Mouse (Mus musculus) lung, embryonic 14.5 days (tissue): ENCODE data around the gene Hspa12a. TPM values are rescaled to one million over a fixed set of nuclear protein-coding genes. Genes with fewer than 3 reads are reported as not detected.

Source experiments
- ATAC-seq: fragments of 200-750 bp; cut with Nextera tagmentation; 2 replicates; pipeline ENCODE4 v1.8.0; 2017; ENCODE audit warnings: mild to moderate bottlenecking, moderate TSS enrichment, moderate library complexity; ENCODE audit not compliant: insufficient read depth
- DNase-seq: peaks from one replicate; pipeline ENCODE4 v3.0.0-alpha.2; 2015
- H3K27ac ChIP-seq: fragments of 300-500 bp; sonication (generic); 2 replicates; pipeline ENCODE4 v1.5.1; 2014; ENCODE audit warnings: low read depth, mild to moderate bottlenecking, moderate library complexity
- H3K27me3 ChIP-seq: fragments of 300-500 bp; sonication (generic); 2 replicates; pipeline ENCODE4 v1.6.1; 2014; ENCODE audit warnings: low read length, control low read depth; ENCODE audit not compliant: insufficient read depth
- H3K36me3 ChIP-seq: fragments of 300-500 bp; sonication (generic); 2 replicates; pipeline ENCODE4 v1.6.1; 2014; ENCODE audit warnings: control low read depth; ENCODE audit not compliant: insufficient read depth
- H3K4me1 ChIP-seq: fragments of 300-500 bp; sonication (generic); 2 replicates; pipeline ENCODE4 v1.6.1; 2014; ENCODE audit warnings: antibody characterized with exemption, control low read depth; ENCODE audit not compliant: insufficient read depth
- H3K4me2 ChIP-seq: fragments of 300-500 bp; sonication (generic); 2 replicates; pipeline ENCODE4 v1.6.1; 2014; ENCODE audit warnings: mild to moderate bottlenecking
- H3K4me3 ChIP-seq: fragments of 300-500 bp; sonication (generic); 2 replicates; pipeline ENCODE4 v1.5.1; 2014; ENCODE audit warnings: low read depth, low read length
- H3K9ac ChIP-seq: fragments of 300-500 bp; sonication (generic); 2 replicates; pipeline ENCODE4 v1.6.1; 2014
- H3K9me3 ChIP-seq: fragments of 300-500 bp; sonication (generic); 2 replicates; pipeline ENCODE4 v1.6.1; 2016; ENCODE audit warnings: low read depth, low read length, control low read depth
- CTCF ChIP-seq: IDR thresholded peaks from 2 replicates; pipeline ENCODE4 v1.5.1; 2016; ENCODE audit warnings: antibody characterized with exemption, low read depth
- WGBS: fragments of 180-500 bp; shearing (Covaris S2); extraction: QIAGEN DNeasy Blood & Tissue Kit; methylation state at CpG from one replicate; pipeline ENCODE4 v1.1.7; 2014; 5-methylcytosine and 5-hydroxymethylcytosine counted together
- polyA plus RNA-seq: library from polyadenylated mRNA; unstranded; fragments of >200 nt; fragmentation: Nextera tagmentation; extraction: Ambion mirVana; gene quantifications from 2 replicates; pipeline ENCODE4 v1.2.1, GENCODE M21; 2014

Gene Hspa12a
- polyA plus RNA-seq, 1 experiment from 2014 or later, result 3.9 TPM

DNA sequence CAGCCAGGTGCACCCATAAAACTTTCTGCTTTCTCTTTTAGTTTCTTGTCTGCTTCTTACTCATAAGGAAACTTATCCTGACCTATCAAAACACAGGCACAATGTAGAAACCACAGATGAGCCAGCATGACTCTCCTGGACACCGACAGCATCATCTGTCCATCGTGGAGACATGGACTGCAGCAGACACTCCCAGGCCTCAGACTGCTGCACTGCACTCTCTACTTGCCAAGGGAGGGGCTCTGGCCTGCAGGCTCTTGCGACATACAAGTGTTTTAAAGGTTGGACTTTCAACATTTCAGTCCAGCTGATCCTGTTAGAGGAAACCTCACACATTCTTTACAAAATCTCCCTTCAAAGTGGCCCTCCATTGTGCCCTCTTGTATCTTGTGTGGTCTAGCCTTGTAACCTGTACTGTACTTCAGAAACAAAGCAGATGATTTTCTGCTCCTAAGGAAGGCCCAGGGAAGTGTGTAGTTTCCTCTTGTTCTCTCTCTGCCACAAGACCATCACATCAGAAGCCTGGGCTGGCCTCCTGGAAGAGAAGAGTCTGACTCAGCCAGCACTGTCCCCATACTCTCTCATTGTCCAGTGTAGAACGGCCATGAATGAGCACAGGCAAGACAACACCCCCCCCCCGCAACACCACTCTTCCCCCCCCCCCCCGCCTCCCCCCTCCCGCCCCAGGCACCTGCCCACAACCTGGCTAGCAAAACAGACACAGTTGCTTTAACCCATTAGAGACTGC, 92.6 kb downstream of the Hspa12a start:
- TF ChIP-seq CTCF, result no peak
- no peaks in the 10 kb centered on the region for H3K36me3 ChIP-seq
- no peak overlapping the region for H3K9ac ChIP-seq
- H3K4me2 ChIP-seq, result no peak overlapping the region
- 65% methylated on average over 7 of the region's 7 CpGs for WGBS
- no peaks in the 10 kb centered on the region for H3K27me3 ChIP-seq
- H3K9me3 ChIP-seq, result no peaks in the 10 kb centered on the region
- no peak overlapping the region for H3K27ac ChIP-seq
- H3K4me1 ChIP-seq, result no peaks in the 10 kb centered on the region
- ATAC-seq (no peak), DNase-seq (no peak)
- H3K4me3 ChIP-seq, result no peak overlapping the region

DNA sequence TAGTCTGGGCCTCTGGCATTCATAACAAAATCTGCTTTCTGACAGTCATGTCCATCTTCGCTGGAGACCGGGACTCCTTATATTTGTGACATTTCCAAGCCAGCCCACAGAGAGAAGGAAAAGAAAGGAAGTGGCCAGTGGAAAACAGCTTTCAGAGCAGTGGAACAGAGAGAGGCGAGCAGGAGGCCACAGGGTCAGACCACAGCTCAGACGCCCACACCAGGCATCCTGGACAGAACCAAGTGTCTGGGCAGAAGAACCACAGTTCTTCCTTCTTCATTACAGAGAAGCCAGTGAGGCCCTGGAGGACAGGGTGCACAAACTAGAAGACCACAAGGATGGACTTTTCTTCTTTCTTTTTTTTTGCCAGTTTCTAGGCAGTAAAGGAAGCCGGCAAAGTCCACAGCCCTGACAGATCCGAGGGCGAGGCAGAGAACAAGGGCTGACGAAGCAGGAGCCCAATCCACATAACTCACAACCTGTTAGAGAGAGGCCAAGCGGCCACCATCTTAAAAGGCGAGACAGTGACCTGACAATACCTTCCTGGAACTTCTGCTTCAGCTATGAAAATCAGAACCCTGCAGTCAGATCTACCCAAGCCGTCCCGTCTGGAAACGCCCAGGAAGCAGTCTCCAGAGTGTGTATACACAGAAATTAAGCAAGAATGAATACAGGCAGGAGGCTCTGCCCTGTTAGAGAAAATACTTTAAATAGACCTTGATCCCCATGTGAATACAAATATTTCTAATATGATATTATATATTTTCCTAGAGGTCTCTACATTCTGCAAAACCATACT, 93.9 kb downstream of the Hspa12a start:
- no peak for DNase-seq
- H3K9me3 ChIP-seq, result no peaks in the 10 kb centered on the region
- H3K4me2 ChIP-seq, result no peak overlapping the region
- WGBS, result 71% methylated on average over 13 of the region's 13 CpGs
- H3K27ac ChIP-seq, result no peak overlapping the region
- no peak overlapping the region for H3K4me3 ChIP-seq
- no peaks in the 10 kb centered on the region for H3K27me3 ChIP-seq
- no peak overlapping the region for H3K9ac ChIP-seq
- no peak for ATAC-seq
- H3K4me1 ChIP-seq, result no peaks in the 10 kb centered on the region
- no peak for TF ChIP-seq CTCF
- no peaks in the 10 kb centered on the region for H3K36me3 ChIP-seq

DNA sequence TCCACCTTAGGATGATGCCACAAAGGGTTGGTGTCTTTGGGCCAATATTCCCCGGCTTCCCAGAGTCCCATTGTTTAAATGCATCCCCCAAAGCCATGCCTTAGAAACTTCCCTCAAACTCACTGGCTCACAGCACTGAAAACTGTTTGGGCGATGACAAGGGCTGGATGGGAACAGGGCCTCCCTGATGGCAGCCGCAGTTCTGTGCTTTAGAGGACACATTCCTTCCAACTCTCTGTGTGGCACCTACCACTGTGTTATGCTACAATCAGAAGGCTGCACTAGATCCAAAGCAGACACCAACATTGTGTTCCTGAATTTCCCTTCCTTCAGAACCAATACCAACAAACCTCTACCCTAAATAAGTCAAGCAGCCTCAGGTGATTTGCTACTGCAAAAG, 99.8 kb downstream of the Hspa12a start:
- H3K4me2 ChIP-seq, result no peak overlapping the region
- H3K27me3 ChIP-seq, result no peaks in the 10 kb centered on the region
- DNase-seq (no peak), ATAC-seq (no peak)
- H3K9ac ChIP-seq, result no peak overlapping the region
- no peaks in the 10 kb centered on the region for H3K36me3 ChIP-seq
- no peak for TF ChIP-seq CTCF
- H3K27ac ChIP-seq, result no peak overlapping the region
- no peak overlapping the region for H3K4me3 ChIP-seq
- H3K9me3 ChIP-seq, result no peaks in the 10 kb centered on the region
- 81% methylated on average over 3 of the region's 3 CpGs for WGBS
- no peaks in the 10 kb centered on the region for H3K4me1 ChIP-seq

DNA sequence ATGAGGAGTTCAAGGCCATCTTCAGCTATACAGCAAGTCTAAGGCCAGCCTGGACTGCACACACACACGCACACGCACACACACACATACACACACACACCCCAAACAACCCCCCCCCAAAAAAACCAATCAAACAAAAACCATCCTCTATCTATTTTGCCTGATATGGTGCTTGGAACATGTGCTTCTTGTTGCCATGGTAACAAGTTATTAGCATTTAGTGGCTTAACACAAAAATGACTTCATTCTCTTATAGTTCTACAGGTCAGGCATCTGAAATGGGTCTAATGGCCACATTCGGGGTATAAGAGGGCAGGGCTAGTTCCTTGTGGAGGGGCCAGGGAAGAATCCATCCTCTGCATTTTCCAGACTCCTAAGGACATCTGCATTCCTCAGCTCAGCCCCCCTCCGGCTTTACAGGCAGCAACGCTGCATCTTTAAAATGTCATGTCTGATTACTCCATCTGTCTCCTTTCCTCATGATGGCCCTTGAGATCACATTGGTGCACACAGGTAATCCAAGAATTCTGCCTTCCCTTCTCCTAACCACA, 102.7 kb downstream of the Hspa12a start:
- Histone ChIP-seq H3K27ac (no peak overlapping the region), H3K9me3 (no peaks in the 10 kb centered on the region), H3K4me3 (no peak overlapping the region), H3K4me2 (no peak overlapping the region), H3K36me3 (no peaks in the 10 kb centered on the region), H3K9ac (no peak overlapping the region), H3K4me1 (no peaks in the 10 kb centered on the region), H3K27me3 (no peaks in the 10 kb centered on the region)
- WGBS, result 79% methylated on average over 5 of the region's 5 CpGs
- ATAC-seq (no peak), DNase-seq (no peak)
- no peak for TF ChIP-seq CTCF

DNA sequence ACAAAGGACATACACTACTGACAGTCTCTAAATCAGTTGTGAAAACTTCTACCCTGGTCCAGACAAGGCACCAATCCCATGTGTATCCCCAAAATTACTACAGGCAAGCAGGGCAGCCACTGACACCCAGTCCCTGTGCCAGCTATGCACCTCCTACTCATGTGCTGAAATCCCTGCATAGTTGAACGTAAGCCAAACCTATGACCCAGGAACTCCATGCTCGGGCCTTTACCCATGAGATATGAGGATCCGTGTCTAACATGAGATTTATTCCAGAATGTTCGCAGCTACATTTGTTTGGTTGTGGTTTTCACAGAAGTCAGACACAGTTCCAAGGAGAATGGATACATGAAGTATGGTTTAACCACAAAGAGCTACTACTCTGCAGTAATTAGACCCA, 103.6 kb downstream of the Hspa12a start:
- Histone ChIP-seq H3K4me1 (no peaks in the 10 kb centered on the region), H3K4me3 (no peak overlapping the region), H3K27me3 (no peaks in the 10 kb centered on the region), H3K9me3 (no peaks in the 10 kb centered on the region), H3K36me3 (no peaks in the 10 kb centered on the region), H3K4me2 (no peak overlapping the region), H3K27ac (no peak overlapping the region), H3K9ac (no peak overlapping the region)
- DNase-seq (no peak), ATAC-seq (no peak)
- no peak for TF ChIP-seq CTCF
- WGBS, result 67% methylated on average over 4 of the region's 4 CpGs

DNA sequence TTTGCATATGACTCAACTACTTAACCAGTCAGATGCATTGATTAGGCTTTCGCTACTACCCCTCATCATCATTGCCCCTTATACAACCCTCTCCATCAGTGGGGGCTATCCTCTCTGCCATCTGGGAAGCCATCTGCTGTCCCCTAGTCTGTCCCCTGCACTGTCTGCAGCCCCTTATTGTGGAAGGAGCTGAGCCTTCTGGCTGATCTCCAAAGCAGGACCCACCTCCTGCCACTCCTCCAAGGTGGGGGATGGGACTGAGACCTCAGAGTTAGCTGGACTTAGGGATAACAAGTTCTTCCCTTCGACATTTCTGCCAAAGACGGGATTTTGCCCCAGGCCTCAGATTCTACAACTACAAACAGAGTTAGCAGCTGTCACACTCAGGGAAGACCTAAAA, 104.1 kb downstream of the Hspa12a start:
- DNase-seq, result no peak
- H3K27me3 ChIP-seq, result no peaks in the 10 kb centered on the region
- no peaks in the 10 kb centered on the region for H3K9me3 ChIP-seq
- no peak for ATAC-seq
- no peak overlapping the region for H3K4me3 ChIP-seq
- TF ChIP-seq CTCF, result no peak
- no peak overlapping the region for H3K4me2 ChIP-seq
- 66% methylated on average over 3 of the region's 3 CpGs for WGBS
- no peak overlapping the region for H3K9ac ChIP-seq
- no peak overlapping the region for H3K27ac ChIP-seq
- H3K4me1 ChIP-seq, result no peaks in the 10 kb centered on the region
- H3K36me3 ChIP-seq, result no peaks in the 10 kb centered on the region

DNA sequence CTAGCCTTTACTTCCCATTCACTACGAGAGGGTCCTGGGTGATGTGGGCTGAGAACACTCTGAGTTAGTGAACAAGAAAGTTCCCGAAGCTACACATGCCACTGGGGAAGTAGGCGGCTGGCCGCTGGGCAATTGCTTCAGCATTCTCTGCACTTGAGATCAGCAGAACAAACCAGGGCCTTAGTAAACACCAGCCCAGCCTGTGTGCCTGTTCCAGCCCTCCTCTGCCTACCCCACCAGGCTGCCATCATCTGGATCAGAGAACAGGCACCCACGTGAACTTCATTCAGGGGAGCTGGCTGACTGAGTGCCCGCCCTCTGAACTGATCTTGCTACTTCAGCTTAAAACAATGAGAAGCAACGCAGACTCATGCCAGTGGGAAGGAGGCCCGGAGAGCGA, 104.7 kb downstream of the Hspa12a start:
- no peak overlapping the region for H3K27ac ChIP-seq
- no peak overlapping the region for H3K4me2 ChIP-seq
- H3K9me3 ChIP-seq, result no peaks in the 10 kb centered on the region
- H3K9ac ChIP-seq, result no peak overlapping the region
- ATAC-seq (peak; percentile 44; the same call in 1 of the 2 replicates), DNase-seq (no peak)
- no peak for TF ChIP-seq CTCF
- WGBS, result 47% methylated on average over 9 of the region's 9 CpGs
- H3K4me3 ChIP-seq, result no peak overlapping the region
- no peaks in the 10 kb centered on the region for H3K27me3 ChIP-seq
- H3K36me3 ChIP-seq, result no peaks in the 10 kb centered on the region
- H3K4me1 ChIP-seq, result no peaks in the 10 kb centered on the region
